Mouse (Mus musculus): ENCODE results near the gene Rasgrf2.

DNA sequence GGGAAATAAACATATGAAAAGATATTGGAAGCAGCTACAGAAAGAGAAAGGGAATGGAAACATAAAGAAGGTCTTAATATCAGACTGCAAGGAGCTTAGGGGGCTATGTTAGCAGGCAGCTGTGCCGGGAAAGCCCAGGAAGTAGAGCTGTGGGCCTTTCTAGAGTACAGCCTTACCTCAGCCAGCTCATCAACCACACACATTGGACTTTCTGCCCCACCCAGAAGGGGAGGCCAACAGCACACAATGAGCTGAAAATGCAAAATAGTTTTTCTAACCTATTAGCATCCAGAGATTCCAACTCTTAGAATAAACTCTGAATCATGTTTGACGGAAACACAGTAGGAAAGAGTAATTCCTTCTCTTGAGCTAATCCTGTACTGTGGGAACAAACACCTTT lies 154.9 kb downstream of the Rasgrf2 start:
- TF ChIP-seq CTCF (IDR thresholded peaks at IDR 0.05; ENCODE audit: low read depth) (no peak), EP300 (IDR thresholded peaks at IDR 0.05; ENCODE audit: low read depth) (no peak)
